Mouse (Mus musculus) T-cell, adult 66 days (primary cell): Measurements from ENCODE around the gene Sdhd. TPM values are rescaled to one million over a fixed set of nuclear protein-coding genes. Genes with fewer than 3 reads are reported as not detected.

Experiments
- total RNA-seq, 2 experiments: library from RNA; stranded (reverse); gene quantifications; 3 replicates in 1 of 2; 4 replicates in 1 of 2; pipeline ENCODE4 v1.2.4; 2023

The Sdhd gene
- total RNA-seq = 10 to 100 TPM; 58.0 to 63.2 TPM

GRCm38 (mm10) chr9:50603189-50603997 lies at the start of gene Sdhd, which contains the start of gene Timm8b:
Gene Sdhd (minus strand): TSS chr9:50603812.
Gene Timm8b (plus strand): TSS chr9:50603910.

GRCm38 (mm10) chr9:50616766-50617603 lies 13.4 kb upstream of the Sdhd start, which contains the start of the genes Pih1d2 and Nkapd1:
Gene Pih1d2 (plus strand): TSS chr9:50617321.
Gene Nkapd1 (minus strand): TSS chr9:50617464.

GRCm38 (mm10) chr9:50561145-50561917 lies 42.3 kb downstream of the Sdhd start, which contains the start of gene Tex12:
Gene Tex12 (minus strand): TSS chr9:50561325.

GRCm38 (mm10) chr9:50555094-50555446 lies 48.5 kb downstream of the Sdhd start, which contains the start of gene Bco2:
Gene Bco2 (minus strand): TSS chr9:50555181.

GRCm38 (mm10) chr9:50554241-50555093 lies 49.1 kb downstream of the Sdhd start, which contains the start of gene Il18:
Gene Il18 (plus strand): TSS chr9:50554827.

Other genes starting within 250 kb of the Sdhd start
- gene Plet1, start 109.3 kb downstream of the Sdhd start, total RNA-seq = not detected
- gene Pts, start 75.1 kb downstream of the Sdhd start, total RNA-seq = 10 to 100 TPM; 44.3 to 47.3 TPM
- 1 to 10 TPM; 1.8 to 2.5 TPM for gene Il18, start 49.0 kb downstream of the Sdhd start, total RNA-seq
- gene Bco2, start 48.6 kb downstream of the Sdhd start, total RNA-seq = not detected
- gene Tex12, start 42.5 kb downstream of the Sdhd start, total RNA-seq = not detected
- gene Timm8b, start 98 bp upstream of the Sdhd start, total RNA-seq = 10 to 100 TPM; 37.2 to 49.8 TPM
- gene Pih1d2, start 13.5 kb upstream of the Sdhd start, total RNA-seq = 1 to 10 TPM in 1 of 2 experiments, not detected in 1; 1.2 TPM
- gene Nkapd1, start 13.7 kb upstream of the Sdhd start, total RNA-seq = 10 to 100 TPM; 35.8 to 41.2 TPM
- 10 to 100 TPM; 25.8 to 43.8 TPM for gene Dlat, start 56.0 kb upstream of the Sdhd start, total RNA-seq
- gene Dixdc1, start 135.7 kb upstream of the Sdhd start, total RNA-seq = not detected
- gene 2310030G06Rik, start 142.7 kb upstream of the Sdhd start, total RNA-seq = not detected
- gene Cryab, start 147.5 kb upstream of the Sdhd start, total RNA-seq = 1 to 10 TPM in 1 of 2 experiments, not detected in 1; 1.1 TPM
- gene Hspb2, start 148.5 kb upstream of the Sdhd start, total RNA-seq = not detected
- 10 to 100 TPM in 1 of 2 experiments, 1 to 10 TPM in 1; 6.1 to 11.2 TPM for gene Fdxacb1, start 164.4 kb upstream of the Sdhd start, total RNA-seq
- 10 to 100 TPM; 17.8 to 21.1 TPM for gene Alg9, start 171.2 kb upstream of the Sdhd start, total RNA-seq
- 10 to 100 TPM; 11.5 to 11.6 TPM for gene 1110032A03Rik, start 171.7 kb upstream of the Sdhd start, total RNA-seq
- gene Ppp2r1b, start 241.5 kb upstream of the Sdhd start, total RNA-seq = 10 to 100 TPM; 63.5 to 64.8 TPM